Mouse (Mus musculus): ENCODE measurements around the gene Dock9.

Dock9 gene
- long read RNA-seq, experiment 1, partial matches to known transcripts = 1 of 4 reads
- long read RNA-seq, experiment 1, other reads (novel, unspliced or antisense) = 3 of 4 reads
- long read RNA-seq, experiment 2, partial matches to known transcripts = 1 of 5 reads
- long read RNA-seq, experiment 2, other reads (novel, unspliced or antisense) = 4 of 5 reads

DNA sequence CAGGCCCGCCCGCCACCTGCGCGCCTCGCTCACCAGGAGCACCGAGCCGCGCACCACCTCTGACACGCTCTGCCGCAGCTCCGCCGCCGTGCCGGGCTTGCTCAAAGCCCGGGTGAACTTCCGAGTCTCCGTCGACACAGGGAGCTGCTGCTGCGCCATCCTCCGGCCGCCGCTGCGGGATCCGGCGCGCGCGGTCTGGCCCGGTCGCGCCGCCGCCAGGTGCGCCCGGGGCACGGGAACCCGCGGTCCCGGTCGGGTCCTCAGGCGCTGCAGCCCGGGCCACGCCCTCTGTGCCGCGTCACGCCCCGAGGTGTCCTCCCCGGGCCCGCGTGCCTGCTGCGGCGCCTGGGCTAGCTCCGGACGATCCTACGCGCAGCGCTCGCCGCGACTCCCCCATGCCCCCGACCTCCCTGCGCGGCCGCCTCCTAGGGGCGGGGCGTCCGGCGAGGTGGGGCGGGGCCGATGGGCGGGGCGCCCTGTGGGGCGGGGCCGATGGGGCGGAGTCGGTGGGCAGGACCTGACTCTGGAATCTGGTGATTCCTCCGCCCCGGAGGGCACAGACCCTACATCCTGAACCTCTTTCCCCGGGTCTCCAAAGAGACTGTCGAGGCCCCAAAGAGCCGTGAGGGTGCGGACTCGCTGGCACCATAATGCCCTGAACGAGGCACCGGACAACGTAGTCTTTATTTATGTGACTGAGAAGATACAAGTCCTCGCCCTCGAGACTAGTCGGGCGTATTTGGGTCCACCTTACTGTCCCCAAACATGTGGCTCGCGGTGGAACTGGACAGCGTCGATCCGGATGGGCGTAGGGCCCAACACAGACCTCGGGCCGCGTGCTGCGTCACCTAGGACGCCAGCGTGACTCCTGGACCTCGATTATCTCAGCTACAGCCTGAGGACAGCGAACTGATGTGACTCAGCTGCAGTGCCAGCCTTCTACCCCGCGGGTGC is at the start of gene Dock9:
Gene Dock9 (minus strand): TSS at position 381 of the 954 bp plus-strand sequence.
- intact Hi-C loops (cut with DNase I) = no loop called here

DNA sequence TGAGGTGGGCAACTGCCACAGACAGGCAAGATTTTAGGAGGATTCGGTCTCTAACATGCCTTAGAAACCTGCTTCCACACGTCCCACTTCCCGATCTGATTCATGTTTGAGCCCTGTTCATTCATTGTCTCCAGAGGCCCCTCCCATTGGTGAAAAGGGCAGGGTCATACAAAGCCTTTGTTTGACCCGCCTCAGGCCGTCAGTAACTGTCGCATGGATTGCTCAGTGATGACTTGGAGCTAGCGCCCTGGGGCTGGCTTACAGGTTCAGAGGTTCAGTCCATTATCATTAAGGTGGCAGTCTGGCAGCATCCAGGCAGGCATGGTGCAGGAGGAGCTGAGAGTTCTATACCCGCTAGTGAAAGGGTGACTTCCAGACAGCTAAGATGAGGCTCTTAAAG is 46.8 kb upstream of the Dock9 start:
- intact Hi-C loops (cut with DNase I) = no loop called here

DNA sequence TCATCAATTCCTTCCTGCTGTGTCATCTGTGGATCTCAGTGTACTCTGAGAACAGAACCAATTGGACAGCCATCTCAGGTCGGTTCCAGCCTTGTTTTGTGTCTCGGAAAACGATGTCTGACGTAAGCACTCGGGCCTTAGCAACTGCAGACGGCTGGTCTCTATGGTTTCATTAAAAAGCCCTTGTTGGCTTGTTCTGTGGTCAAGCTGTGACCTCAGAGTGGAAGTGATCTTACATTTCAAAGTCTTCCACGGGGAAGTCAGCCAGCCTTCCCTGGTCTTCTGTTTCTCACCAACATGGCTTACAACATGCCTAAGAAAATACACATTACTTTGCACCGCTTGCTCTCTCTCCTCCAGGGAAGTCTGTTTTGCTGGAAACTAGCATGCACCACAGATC is 42.6 kb upstream of the Dock9 start:
- intact Hi-C loops (cut with DNase I) = no loop called here

DNA sequence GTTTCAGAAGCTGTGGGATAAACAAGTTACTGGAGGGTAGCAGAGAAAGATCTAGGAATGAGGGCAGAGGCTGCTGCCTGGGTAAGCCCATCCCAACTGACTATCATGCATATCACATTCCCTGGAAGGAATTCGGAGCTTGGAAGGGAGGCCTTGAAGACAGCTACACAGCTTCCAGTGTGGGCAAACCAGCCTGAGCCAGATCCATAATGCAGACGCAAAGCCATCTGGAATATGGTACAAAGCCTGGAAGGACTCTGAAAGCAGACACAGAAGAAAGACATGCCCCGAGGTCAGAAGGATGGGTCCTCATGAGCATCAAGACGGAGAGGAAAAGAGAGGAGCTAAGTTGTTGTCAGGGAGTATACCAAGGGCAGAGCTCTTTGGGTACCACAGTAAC is 40.5 kb upstream of the Dock9 start:
- intact Hi-C loops (cut with DNase I) = no loop called here

- intact Hi-C loops (cut with DNase I) = no loop called here
Observed at GRCm38 (mm10) chr14:121833001-121833520, 35.4 kb upstream of the Dock9 start.

- intact Hi-C loops (cut with DNase I) = no loop called here
Observed at GRCm38 (mm10) chr14:121829816-121830442, 32.3 kb upstream of the Dock9 start.

DNA sequence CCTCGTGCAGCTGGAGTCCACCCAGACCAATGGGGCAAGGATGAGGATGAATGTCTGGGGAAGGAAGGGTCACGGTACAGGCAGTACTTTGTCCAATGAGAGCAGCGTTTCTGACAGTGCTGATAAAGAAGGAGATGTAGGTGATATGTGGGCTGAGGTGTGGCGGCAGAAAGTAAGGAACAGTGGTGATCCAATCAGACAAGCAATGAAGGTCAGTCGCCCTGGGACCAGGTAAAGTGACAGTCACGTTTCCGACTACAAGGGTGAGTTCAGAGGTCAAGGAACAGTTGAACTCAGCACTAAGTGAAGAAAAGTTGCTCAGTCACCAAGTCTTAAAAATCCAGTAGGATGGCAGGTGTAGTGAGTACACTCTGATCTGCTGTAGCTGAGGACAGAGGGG is 29.5 kb upstream of the Dock9 start:
- intact Hi-C loops (cut with DNase I) = no loop called here

- intact Hi-C loops (cut with DNase I) = no loop called here
Observed at GRCm38 (mm10) chr14:121825521-121826445, 28.1 kb upstream of the Dock9 start.

- intact Hi-C loops (cut with DNase I) = no loop called here
Observed at GRCm38 (mm10) chr14:121824322-121825103, 26.9 kb upstream of the Dock9 start.

GRCm38 (mm10) chr14:121822997-121823396 is 25.4 kb upstream of the Dock9 start:
- intact Hi-C loops (cut with DNase I) = no loop called here

GRCm38 (mm10) chr14:121822506-121822905 is 24.9 kb upstream of the Dock9 start:
- intact Hi-C loops (cut with DNase I) = no loop called here

DNA sequence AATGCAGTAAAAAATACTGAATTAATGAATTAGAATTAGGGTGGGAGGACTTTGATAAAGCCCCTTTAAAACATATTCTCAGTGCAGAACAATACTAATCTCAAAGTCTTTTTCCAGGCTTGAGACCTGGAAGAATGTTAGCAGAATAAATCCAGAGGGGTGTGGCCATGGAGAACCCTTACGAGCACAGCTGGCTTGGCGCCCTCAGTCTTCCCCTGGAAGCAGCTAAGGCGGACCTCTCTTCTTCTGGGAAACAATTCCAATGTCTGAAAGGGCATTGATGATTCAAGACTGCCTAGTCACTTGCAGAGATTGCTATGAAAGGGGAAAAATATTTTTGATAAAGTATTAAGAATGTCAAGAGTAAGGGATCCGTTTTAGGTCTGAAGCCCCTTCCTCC is 9.2 kb upstream of the Dock9 start:
- intact Hi-C loops (cut with DNase I) = no loop called here

DNA sequence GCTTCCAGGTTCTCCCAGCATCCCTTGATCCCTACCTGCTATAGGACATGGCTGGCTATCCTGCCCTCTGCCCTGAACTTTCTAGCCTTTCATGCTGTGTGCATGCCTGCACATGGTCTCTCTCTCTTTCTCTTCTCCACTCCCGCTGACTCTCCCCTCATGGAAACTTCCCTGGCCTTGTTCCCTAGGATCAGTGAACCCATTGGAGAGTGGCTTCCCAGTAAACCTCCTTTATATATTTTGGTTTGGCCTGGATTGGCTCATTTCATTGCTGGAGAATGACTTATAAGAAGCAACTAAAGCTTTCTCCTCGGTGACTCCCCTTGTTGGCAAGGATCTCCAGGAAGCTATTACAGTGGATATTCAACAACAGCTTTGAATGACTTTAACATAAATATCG is 8.7 kb upstream of the Dock9 start:
- intact Hi-C loops (cut with DNase I) = no loop called here

GRCm38 (mm10) chr14:121804461-121804860 is 6.8 kb upstream of the Dock9 start:
- intact Hi-C loops (cut with DNase I) = no loop called here

DNA sequence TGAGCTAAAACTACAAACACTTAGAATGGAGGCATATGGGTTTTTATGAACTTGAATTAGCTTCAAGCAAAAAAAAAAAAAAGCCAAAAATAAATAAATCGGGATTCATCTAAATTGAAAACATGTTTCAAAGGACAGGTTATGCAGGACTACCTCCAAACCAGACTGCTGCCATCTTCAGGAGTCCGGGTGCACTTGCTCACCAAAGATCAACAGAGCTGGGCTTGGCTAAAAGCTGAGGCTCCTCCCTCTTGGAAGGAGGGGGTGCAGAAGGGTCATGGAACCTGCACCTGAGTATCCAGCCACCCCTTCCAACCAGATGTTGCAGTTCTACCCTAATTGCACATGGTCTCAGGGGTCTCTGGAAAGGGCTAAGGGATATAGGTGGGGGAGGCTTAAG is 3.3 kb upstream of the Dock9 start:
- intact Hi-C loops (cut with DNase I) = no loop called here

GRCm38 (mm10) chr14:121799112-121799511 is 1.5 kb upstream of the Dock9 start:
- intact Hi-C loops (cut with DNase I) = no loop called here

DNA sequence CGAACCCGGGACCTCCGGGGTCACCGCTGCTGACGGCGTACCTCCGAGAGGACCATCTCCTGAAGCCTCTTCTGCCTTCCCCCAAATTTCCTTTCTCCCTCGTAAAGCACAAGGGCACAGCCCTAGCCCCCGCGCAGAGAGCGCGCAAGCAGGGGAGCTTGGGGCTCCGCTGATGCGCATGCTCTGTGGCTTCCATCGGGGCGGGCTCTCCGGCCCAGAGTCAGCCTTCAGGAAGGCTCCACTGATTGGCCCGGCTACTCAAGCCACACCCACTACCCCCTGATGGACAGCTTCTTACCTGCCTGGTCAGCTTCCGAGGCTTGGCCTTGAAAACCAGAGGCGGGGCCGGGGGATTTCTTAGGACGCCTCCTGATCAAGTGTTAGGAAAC is 768 bp upstream of the Dock9 start:
- intact Hi-C loops (cut with DNase I) = no loop called here

DNA sequence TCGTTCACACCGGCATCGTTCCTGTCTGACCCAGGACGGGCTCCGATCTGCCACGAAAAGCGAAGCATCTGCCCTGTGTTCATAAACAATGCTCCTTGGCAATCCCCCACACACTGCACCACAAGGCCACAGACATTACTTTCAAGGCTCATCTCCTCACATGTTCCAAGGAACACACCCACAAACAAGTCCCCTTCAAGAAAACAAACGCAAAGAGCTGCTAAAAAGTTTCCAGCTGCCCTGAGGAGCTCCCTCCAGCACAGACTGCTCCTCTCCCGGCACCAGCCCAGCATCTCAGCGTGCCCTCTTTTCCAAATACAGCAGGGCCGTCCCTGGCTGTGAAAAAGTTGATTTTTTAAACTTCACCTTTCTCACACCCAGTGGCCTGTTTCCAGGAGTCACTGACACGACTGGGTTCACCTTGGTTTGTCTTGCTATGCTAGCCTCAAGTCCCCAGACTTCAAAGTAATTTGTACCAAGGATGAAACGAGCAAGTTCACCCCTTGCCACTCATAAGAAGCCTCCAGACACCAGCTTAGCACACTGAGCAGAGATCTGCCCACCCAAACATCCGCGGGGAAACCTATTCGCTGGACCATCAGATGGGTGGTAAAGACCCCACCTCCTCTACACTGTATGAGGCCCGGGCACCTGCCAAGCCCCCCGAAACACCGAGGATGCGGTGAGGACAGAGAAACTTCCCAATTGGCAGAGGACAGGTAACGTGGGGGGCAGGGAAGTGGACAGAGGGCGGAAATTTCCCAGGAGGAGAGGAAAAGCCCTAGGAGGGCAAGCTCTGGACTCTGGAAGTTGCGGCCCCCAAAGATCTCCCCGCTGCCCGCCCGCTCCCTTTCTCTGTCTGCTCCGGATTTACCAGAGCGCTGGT is 823 bp downstream of the Dock9 start:
- intact Hi-C loops (cut with DNase I) = no loop called here

GRCm38 (mm10) chr14:121795536-121795935 is 2.1 kb downstream of the Dock9 start:
- intact Hi-C loops (cut with DNase I) = no loop called here
